Mouse (Mus musculus) MEL (cell line): ENCODE measurements around the gene Ambra1.

Source experiments
- CTCF ChIP-seq, 3 experiments: IDR thresholded peaks in 2 of 3; conservative IDR thresholded peaks in 1 of 3; 2 replicates each; pipeline ENCODE4 v1.5.1; 2011 to 2012; ENCODE audit warnings: low read length in 3 of 3, low read depth in 2 of 3, mild to moderate bottlenecking in 2 of 3, improper control_type of control experiment in 1 of 3, inconsistent platforms in 1 of 3, mixed read lengths in 1 of 3, moderate library complexity in 1 of 3; ENCODE audit not compliant: control insufficient read depth in 1 of 3, insufficient read depth in 1 of 3, poor library complexity in 1 of 3, severe bottlenecking in 1 of 3
- ETS1 ChIP-seq: IDR thresholded peaks from 2 replicates; pipeline ENCODE4 v1.6.1; 2012; ENCODE audit warnings: low read depth, mild to moderate bottlenecking, inconsistent platforms, low read length, improper control_type of control experiment, moderate library complexity
- HCFC1 ChIP-seq: IDR thresholded peaks from 2 replicates; pipeline ENCODE4 v1.6.1; 2012; ENCODE audit warnings: low read depth, mild to moderate bottlenecking, inconsistent platforms, low read length, improper control_type of control experiment, moderate library complexity

DNA sequence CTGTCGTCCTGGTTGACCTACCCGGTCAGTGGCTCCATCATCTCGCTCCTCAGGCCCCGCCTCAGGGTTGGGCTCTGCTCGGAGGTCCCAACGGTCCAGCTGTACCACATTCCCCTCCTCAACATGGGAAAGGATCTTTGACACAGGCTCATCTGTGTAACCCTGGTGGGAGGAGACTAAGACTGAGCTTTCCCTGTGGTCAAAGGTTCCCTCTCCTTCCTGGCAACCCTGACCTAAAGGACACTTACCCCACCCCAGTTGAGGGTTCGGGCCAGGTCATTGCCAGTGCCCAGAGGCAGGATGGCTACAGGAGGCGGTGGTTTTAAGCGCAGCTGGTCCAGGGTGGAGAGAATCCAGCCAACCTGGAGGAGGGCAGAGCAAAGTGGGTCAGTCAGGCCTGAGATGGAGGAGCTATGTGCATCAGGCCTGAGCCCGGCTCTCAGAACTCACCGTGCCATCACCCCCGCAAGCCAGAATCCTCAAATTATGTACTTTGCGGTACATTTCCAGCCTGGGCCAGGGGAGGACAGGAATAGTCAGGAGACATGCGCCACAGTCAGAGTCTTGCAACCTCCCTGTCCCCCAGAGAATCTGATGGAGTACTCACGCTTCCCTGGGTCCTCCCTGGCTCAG lies 209.5 kb downstream of the Ambra1 start:
- TF ChIP-seq ETS1 (no peak), CTCF (IDR thresholded peaks at IDR 0.05 in 2 of 3, conservative IDR thresholded peaks at IDR 0.05 in 1 of 3; ENCODE audit: control insufficient read depth in 1 of 3, insufficient read depth in 1 of 3, low read depth in 2 of 3, low read length in 3 of 3, poor library complexity in 1 of 3, severe bottlenecking in 1 of 3) (no peak), HCFC1 (no peak)
